In the genomic region with DNA sequence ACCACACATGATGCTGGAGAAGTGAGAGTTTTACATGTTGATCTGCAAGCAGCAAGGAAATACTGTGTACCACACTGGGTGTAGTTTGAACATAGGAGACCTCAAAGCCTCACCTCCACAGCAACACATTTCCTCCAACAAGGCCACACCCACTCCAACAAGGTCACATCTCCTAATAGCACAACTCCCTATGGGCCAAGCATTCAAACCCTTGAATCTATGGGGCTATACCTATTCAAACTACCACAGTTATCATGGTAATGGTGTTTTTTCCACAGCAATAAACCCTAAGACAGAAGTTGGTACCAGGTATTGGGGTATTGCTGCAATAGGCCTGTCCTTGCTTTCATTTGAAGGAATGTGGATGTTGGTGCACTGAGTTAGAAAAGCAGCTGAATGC, we compare ENCODE assay signal across 24 mouse cellular contexts.
"Had no signal": no experiment of that assay in that cellular context is flagged by ENCODE, and none has a peak within 500 bp of the region (broad histone marks: within the 10 kb centered on the region; RNA-seq: fewer than 3 reads in every experiment).

No protein-coding gene starts in this region.

- H3K36me3 ChIP-seq: heart, embryonic 10.5 days; heart, embryonic 12.5 days; hindbrain, embryonic 13.5 days; hindbrain, embryonic 15.5 days; kidney, embryonic 15.5 days; limb, embryonic 13.5 days; limb, embryonic 15.5 days; liver, embryonic 12.5 days had no signal

- H3K9me3 ChIP-seq: heart, embryonic 10.5 days; heart, embryonic 12.5 days; hindbrain, embryonic 13.5 days; hindbrain, embryonic 15.5 days; kidney, embryonic 15.5 days; limb, embryonic 13.5 days; limb, embryonic 15.5 days; liver, embryonic 12.5 days had no signal

- H3K27ac ChIP-seq: heart, embryonic 10.5 days; hindbrain, embryonic 13.5 days; hindbrain, embryonic 15.5 days; hindbrain, postnatal 0 days; kidney, embryonic 15.5 days; kidney, postnatal 0 days; limb, embryonic 13.5 days; limb, embryonic 15.5 days; liver, embryonic 12.5 days had no signal

- ATAC-seq: hindbrain, postnatal 0 days; intestine, embryonic 16.5 days; liver, embryonic 12.5 days had no signal

- DNase-seq: gastrocnemius, postnatal 14 days; gastrocnemius, postnatal 36 days; heart, adult 18-20 months; heart, postnatal 14 days; heart, postnatal 36 days; kidney, adult 11 months; kidney, adult 2 months; kidney, adult 9 months; kidney, postnatal 14 days; kidney, postnatal 36 days; layer of hippocampus, adult 9-11 months; layer of hippocampus, postnatal 36 days; left cerebral cortex, postnatal 4 days had no signal

- H3K4me2 ChIP-seq: heart, embryonic 12.5 days; hindbrain, embryonic 13.5 days; hindbrain, embryonic 15.5 days; kidney, embryonic 15.5 days; limb, embryonic 13.5 days; limb, embryonic 15.5 days; liver, embryonic 12.5 days had no signal

- H3K4me1 ChIP-seq: hindbrain, embryonic 13.5 days; hindbrain, embryonic 15.5 days; kidney, embryonic 15.5 days; limb, embryonic 13.5 days; limb, embryonic 15.5 days; liver, embryonic 12.5 days had no signal

- H3K4me3 ChIP-seq: heart, embryonic 10.5 days; heart, embryonic 12.5 days; hindbrain, embryonic 13.5 days; hindbrain, embryonic 15.5 days; kidney, embryonic 15.5 days; limb, embryonic 13.5 days; limb, embryonic 15.5 days; liver, embryonic 12.5 days had no signal

- H3K27me3 ChIP-seq: heart, embryonic 12.5 days; hindbrain, embryonic 13.5 days; hindbrain, embryonic 15.5 days; kidney, embryonic 15.5 days; limb, embryonic 13.5 days; limb, embryonic 15.5 days; liver, embryonic 12.5 days had no signal

- H3K9ac ChIP-seq: heart, embryonic 12.5 days; hindbrain, embryonic 13.5 days; hindbrain, embryonic 15.5 days; kidney, embryonic 15.5 days; limb, embryonic 13.5 days; limb, embryonic 15.5 days; liver, embryonic 12.5 days had no signal
